7 mouse cellular contexts compared by ENCODE assay signal in genomic region chr6:137142796-137143195, GRCm38 (mm10). TPM values are rescaled to one million over a fixed set of nuclear protein-coding genes. Genes with fewer than 3 reads are reported as not detected.
DNase-seq lines count a peak whose midpoint lies in the region; ATAC-seq and TF ChIP-seq lines count a peak whose summit lies in the region.

No protein-coding gene starts in this region.

- no peaks in the 10 kb centered on the region for H3K36me3 ChIP-seq in forebrain, embryonic 11.5 days (ENCODE audit: control insufficient read depth, insufficient read depth, low read length)
- no peaks in the 10 kb centered on the region for H3K36me3 ChIP-seq in midbrain, embryonic 11.5 days (ENCODE audit: control insufficient read depth, insufficient read depth, low read length)

- peak overlapping the region; percentile 13; the same call in 1 of the 2 replicates for H3K4me3 ChIP-seq in forebrain, embryonic 11.5 days (ENCODE audit: low read depth, low read length)
- H3K4me3 ChIP-seq in midbrain, embryonic 11.5 days (ENCODE audit: low read depth, low read length): peak overlapping the region; percentile 12; the same call in 1 of the 2 replicates

- H3K4me1 ChIP-seq in forebrain, embryonic 11.5 days (replicated peaks; ENCODE audit: control insufficient read depth, insufficient read depth, low read length): 0 out of 2 replicates have a peak, but pooled peaks cover 3% of the 10 kb centered on the region
- peaks cover 4% of the 10 kb centered on the region; the same call in 1 of the 2 replicates for H3K4me1 ChIP-seq in midbrain, embryonic 11.5 days (ENCODE audit: control insufficient read depth, insufficient read depth, low read length)

- no peak overlapping the region for H3K27ac ChIP-seq in forebrain, embryonic 11.5 days (ENCODE audit: low read depth, low read length)
- no peak overlapping the region for H3K27ac ChIP-seq in midbrain, embryonic 11.5 days (ENCODE audit: low read depth, low read length)

- 0% methylated on average over 8 of the region's 11 CpGs for WGBS in forebrain, embryonic 11.5 days
- 0% methylated on average over 8 of the region's 11 CpGs for WGBS in midbrain, embryonic 11.5 days

- no peaks in the 10 kb centered on the region for H3K9me3 ChIP-seq in forebrain, embryonic 11.5 days (ENCODE audit: control insufficient read depth, low read length)
- no peaks in the 10 kb centered on the region for H3K9me3 ChIP-seq in midbrain, embryonic 11.5 days (ENCODE audit: control insufficient read depth, low read length)

- ATAC-seq in forebrain, embryonic 11.5 days (replicated peaks; ENCODE audit: low FRiP score): peak; percentile 74
- peak; percentile 89 for ATAC-seq in midbrain, embryonic 11.5 days (ENCODE audit: low FRiP score)
- ATAC-seq in frontal cortex, adult (ENCODE audit: low TSS enrichment): no peak

- H3K9ac ChIP-seq in forebrain, embryonic 11.5 days (ENCODE audit: low read length): 0 out of 2 replicates have a peak overlapping the region, but pooled peaks have one; percentile 7
- H3K9ac ChIP-seq in midbrain, embryonic 11.5 days (ENCODE audit: low read length): peak overlapping the region; percentile 9; the same call in 1 of the 2 replicates

- DNase-seq in brain, embryonic 14.5 days (ENCODE audit: low read depth): peak; percentile 57
- peak; percentile 70 for DNase-seq in forebrain, embryonic 11.5 days (ENCODE audit: low spot score)
- DNase-seq in kidney, postnatal 14 days: peak; percentile 70
- no peak for DNase-seq in midbrain, embryonic 11.5 days (ENCODE audit: low spot score, missing footprints)
- DNase-seq in cerebellum, adult 9-10 months: no peak
- no peak for DNase-seq in cerebellum, postnatal 25 days

- H3K4me2 ChIP-seq in forebrain, embryonic 11.5 days (ENCODE audit: low read depth, low read length, severe bottlenecking): peak overlapping the region; percentile 43
- H3K4me2 ChIP-seq in midbrain, embryonic 11.5 days: peak overlapping the region; percentile 39

- no peaks in the 10 kb centered on the region for H3K27me3 ChIP-seq in forebrain, embryonic 11.5 days (ENCODE audit: control insufficient read depth, insufficient read depth, low read length)
- no peaks in the 10 kb centered on the region for H3K27me3 ChIP-seq in midbrain, embryonic 11.5 days (ENCODE audit: control insufficient read depth, insufficient read depth, low read length)

- TF ChIP-seq POLR2A in brain, embryonic 14.5 days (IDR thresholded peaks at IDR 0.05; ENCODE audit: borderline replicate concordance, extremely low read depth, insufficient read depth, insufficient read length, poor library complexity, severe bottlenecking): no peak

- no peak for TF ChIP-seq CTCF in brain, embryonic 14.5 days (IDR thresholded peaks at IDR 0.05; ENCODE audit: borderline replicate concordance, extremely low read depth, insufficient read depth, insufficient read length)

RNA-seq across cellular contexts. Expression of gene Rerg, which starts 27.5 kb away (rescaled TPM):
- polyA plus RNA-seq in brain, embryonic 14.5 days (2012; rRNA removed): 3.7 and 4.3 TPM in 2 replicates
- polyA plus RNA-seq in forebrain, embryonic 11.5 days (2014; fragmentation: Nextera tagmentation; extraction: Ambion mirVana): 1.3 and 1.6 TPM in 2 replicates
- polyA plus RNA-seq in midbrain, embryonic 11.5 days (2014; fragmentation: Nextera tagmentation; extraction: Ambion mirVana): 1.00 and 1.0 TPM in 2 replicates

Comparison
In these comparisons a context has a peak if more than half of its experiments do, and no peak if none do; other contexts are left out.
1. DNase-seq: peak in brain, embryonic 14.5 days (single experiment), forebrain, embryonic 11.5 days (single experiment) and kidney, postnatal 14 days (single experiment); none in midbrain, embryonic 11.5 days (single experiment), cerebellum, adult 9-10 months (single experiment) and cerebellum, postnatal 25 days (0 of 2).